Mouse (Mus musculus) embryo, embryonic 10.5 days (tissue): ENCODE measurements around the gene Ext2.

Experiments
- DNase-seq: peaks from one replicate; pipeline ENCODE4 v3.0.0-alpha.2; 2015; ENCODE audit warnings: low spot score

Ext2 gene

DNA sequence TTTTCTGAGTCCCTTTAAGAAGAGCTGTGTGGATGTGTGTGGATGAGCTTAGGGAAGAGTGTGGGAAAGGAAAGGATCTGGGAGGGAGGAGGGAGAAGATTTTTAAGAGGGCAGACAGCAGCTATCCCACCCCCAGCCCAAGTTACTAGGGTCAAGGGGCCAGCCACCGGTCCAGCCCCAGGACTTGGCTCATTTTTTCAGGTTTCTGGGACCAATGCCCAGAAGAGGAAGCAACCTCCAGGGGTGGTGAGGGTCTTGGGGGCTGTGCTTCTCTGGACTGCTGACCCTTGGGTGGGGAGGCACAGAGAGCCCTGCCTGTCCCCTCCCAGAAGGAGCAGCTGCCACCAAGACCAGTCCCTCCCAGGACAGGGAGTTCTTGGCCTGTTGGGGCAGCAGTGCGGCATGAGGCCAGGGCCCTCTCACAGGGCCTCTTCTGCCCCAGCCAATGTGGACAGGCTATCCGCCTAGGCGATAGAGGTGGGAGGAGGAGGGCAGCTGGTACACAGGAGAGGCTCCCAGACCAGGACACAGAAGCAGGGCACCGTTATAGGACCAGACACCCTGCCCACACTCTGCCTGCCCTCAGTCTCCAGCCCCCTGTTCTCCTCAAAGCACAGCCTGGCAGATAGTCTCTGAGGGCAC, 203.0 kb downstream of the Ext2 start:
- no peak for DNase-seq

GRCm38 (mm10) chr2:93618447-93619199, 203.7 kb downstream of the Ext2 start:
- no peak for DNase-seq

GRCm38 (mm10) chr2:93615845-93616689, 206.3 kb downstream of the Ext2 start:
- peak; percentile 49 for DNase-seq

- no peak for DNase-seq
Measured at GRCm38 (mm10) chr2:93613020-93613419, 209.3 kb downstream of the Ext2 start.
